Mouse (Mus musculus): Measurements from ENCODE around the gene Ppp1r13b. TPM values are rescaled to one million over a fixed set of nuclear protein-coding genes. Genes with fewer than 3 reads are reported as not detected.

Ppp1r13b gene
- polyA plus RNA-seq, 1 experiment from 2014 or later: 3.6 TPM

DNA sequence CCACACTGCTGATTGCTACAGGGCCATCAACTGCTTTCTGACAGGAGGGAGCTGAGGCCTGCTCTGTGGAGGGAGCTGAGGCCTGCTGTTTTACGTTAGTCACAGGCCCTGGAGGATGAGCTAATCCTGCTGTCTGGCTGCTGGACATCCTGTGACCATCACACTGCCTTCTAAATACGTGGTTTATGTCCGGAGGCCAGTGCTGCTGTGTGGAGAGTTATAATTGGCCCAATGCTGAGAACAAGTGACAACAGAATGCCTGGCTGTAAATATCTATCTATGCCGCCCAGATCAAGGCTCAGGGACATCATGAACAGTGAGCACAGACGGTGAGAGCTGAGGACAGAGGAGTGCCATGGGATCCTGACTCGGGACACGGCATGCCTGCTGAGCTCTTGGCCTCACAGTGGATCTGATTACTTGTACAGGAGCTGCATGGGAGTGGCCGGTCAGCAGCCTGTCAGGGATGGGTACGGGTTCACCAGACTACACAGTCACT, 59.6 kb downstream of the Ppp1r13b start:
- 77% methylated on average over 9 of the region's 9 CpGs for WGBS (ENCODE audit: insufficient replicate concordance)
- ATAC-seq (ENCODE audit: insufficient read depth): no peak
- no peak overlapping the region for H3K9ac ChIP-seq

DNA sequence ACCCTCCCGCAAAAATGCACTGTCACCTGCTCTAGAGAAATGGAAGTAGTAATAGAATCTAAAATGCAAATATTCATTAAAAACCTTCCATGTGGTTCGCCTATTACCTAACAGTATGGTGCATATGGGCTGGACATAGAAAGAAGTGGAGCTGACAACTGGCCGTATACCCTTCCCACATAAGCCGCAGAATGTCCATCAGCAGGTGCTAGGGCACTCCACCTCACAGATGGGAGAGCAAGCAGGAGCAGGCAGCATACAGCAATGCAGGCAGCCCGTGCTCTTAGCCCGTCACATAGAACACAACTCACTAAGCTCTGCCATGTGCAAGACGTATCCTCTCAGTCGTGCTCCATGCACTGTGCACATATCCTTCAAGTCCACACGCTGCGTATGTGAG, 61.1 kb downstream of the Ppp1r13b start:
- Histone ChIP-seq H3K9me3 (replicated peaks) (no peaks in the 10 kb centered on the region), H3K36me3 (replicated peaks) (no peaks in the 10 kb centered on the region), H3K9ac (no peak overlapping the region), H3K27me3 (no peaks in the 10 kb centered on the region), H3K27ac (replicated peaks) (no peak overlapping the region), H3K4me3 (replicated peaks) (no peak overlapping the region), H3K4me1 (replicated peaks) (peaks cover 18% of the 10 kb centered on the region), H3K4me2 (no peak overlapping the region)
- ATAC-seq (ENCODE audit: insufficient read depth): no peak
- WGBS (ENCODE audit: insufficient replicate concordance): 79% methylated on average over 10 of the region's 10 CpGs

More for the DNA sequence above, 59.6 kb downstream of the Ppp1r13b start:
- Histone ChIP-seq H3K36me3 (replicated peaks) (no peaks in the 10 kb centered on the region), H3K4me2 (no peak overlapping the region), H3K27ac (replicated peaks) (no peak overlapping the region), H3K4me1 (replicated peaks) (peaks cover 7% of the 10 kb centered on the region), H3K9me3 (replicated peaks) (no peaks in the 10 kb centered on the region), H3K27me3 (no peaks in the 10 kb centered on the region), H3K4me3 (replicated peaks) (no peak overlapping the region)

DNA sequence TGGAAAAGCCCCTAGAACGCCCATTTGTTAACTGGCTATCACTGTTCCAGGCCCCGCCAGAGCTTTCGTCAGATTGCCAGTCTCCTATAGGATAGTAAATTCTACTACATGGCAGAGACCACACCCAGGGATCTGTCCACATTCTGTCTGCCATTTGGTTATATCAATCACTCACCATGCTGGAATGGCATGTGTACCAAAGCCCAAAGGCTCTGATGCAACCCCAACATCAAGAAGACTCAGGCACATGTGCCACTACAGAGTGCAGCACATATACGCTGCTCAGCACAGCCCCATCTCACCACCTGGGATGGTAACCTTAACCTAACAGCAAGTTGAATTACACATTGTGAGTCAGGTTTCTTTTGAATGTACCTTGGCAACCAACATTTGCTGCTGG, 62.0 kb downstream of the Ppp1r13b start:
- no peak overlapping the region for H3K4me3 ChIP-seq (replicated peaks)
- no peaks in the 10 kb centered on the region; the same call in 1 of the 2 replicates for H3K36me3 ChIP-seq (replicated peaks)
- WGBS (ENCODE audit: insufficient replicate concordance): 75% methylated on average over 4 of the region's 4 CpGs
- H3K9me3 ChIP-seq (replicated peaks): no peaks in the 10 kb centered on the region
- no peak overlapping the region for H3K27ac ChIP-seq (replicated peaks)
- H3K27me3 ChIP-seq: no peaks in the 10 kb centered on the region
- H3K9ac ChIP-seq: no peak overlapping the region
- H3K4me2 ChIP-seq: no peak overlapping the region
- H3K4me1 ChIP-seq (replicated peaks): peaks cover 18% of the 10 kb centered on the region
- ATAC-seq (ENCODE audit: insufficient read depth): no peak

DNA sequence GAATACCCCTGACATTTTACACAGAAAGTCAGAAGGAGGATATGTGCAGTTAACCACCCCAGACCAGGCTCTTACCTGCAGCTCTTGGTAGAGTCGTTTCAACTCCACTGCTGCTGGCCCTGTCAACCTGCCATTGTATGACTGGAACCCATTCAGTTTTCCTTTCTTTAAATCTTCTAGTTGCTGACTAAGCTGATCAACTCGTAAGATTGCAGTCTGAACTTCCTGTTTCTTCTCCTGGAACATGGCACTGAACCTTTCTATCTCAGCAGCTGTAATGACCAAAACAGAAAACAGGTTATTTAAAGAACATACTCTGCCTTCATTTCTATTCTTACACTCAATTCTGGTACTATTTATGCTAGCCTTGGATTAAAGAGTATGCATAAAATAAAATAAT, 64.4 kb downstream of the Ppp1r13b start:
- no peak for ATAC-seq (ENCODE audit: insufficient read depth)
- H3K9me3 ChIP-seq (replicated peaks): no peaks in the 10 kb centered on the region
- no peak overlapping the region for H3K9ac ChIP-seq
- H3K36me3 ChIP-seq (replicated peaks): peaks cover 12% of the 10 kb centered on the region
- H3K4me1 ChIP-seq (replicated peaks): peaks cover 18% of the 10 kb centered on the region
- no peak overlapping the region for H3K4me3 ChIP-seq (replicated peaks)
- no peaks in the 10 kb centered on the region for H3K27me3 ChIP-seq
- 19% methylated on average over 2 of the region's 2 CpGs for WGBS (ENCODE audit: insufficient replicate concordance)
- no peak overlapping the region for H3K4me2 ChIP-seq
- H3K27ac ChIP-seq (replicated peaks): no peak overlapping the region; the same call in 1 of the 2 replicates

DNA sequence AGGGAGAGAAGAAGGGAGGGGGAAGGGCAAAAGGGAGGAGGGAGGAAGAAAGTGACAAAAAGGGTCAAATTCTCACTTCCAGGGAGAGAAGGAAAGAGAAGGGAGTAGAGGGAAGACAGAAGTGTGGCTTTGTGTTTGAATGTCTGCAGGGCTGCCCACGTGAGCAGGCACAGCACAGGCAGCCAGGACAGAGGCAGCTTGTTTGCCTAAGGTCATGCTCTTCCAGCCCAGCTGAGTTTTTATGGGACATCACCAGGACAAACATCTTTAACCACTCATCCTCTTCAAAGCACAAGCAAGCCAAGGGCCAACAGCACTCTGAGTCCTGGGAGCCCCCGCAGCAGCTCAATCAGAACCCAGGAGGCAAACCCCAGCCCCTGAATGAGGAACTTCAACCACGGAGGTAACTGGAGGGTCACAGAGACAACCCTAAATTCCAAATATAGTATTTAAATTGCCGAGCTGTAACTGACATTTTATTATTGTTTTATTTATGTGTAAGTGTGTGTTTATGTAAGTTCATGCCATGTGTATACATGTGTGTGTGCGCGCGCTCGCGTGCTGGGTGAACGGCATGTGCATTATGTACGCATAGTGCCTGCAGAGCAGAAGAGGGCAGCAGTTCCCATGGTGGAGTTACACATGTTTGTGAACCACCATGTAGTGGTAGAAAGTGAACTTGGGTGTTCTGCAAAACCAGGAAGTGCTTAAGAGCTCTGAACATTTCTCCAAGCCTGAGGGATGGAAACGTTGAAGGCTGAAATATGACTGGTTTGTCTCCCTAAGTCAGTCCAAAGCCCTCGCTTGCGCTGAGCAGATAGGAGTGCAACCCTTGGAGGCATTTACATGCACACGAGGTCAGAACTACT, 65.1 kb downstream of the Ppp1r13b start:
- Histone ChIP-seq H3K4me2 (no peak overlapping the region), H3K4me1 (replicated peaks) (peaks cover 18% of the 10 kb centered on the region), H3K36me3 (replicated peaks) (peaks cover 14% of the 10 kb centered on the region), H3K9me3 (replicated peaks) (no peaks in the 10 kb centered on the region), H3K4me3 (replicated peaks) (no peak overlapping the region), H3K27ac (replicated peaks) (peak overlapping the region; percentile 19), H3K27me3 (no peaks in the 10 kb centered on the region), H3K9ac (no peak overlapping the region)
- no peak for ATAC-seq (ENCODE audit: insufficient read depth)
- WGBS (ENCODE audit: insufficient replicate concordance): 71% methylated on average over 15 of the region's 15 CpGs

DNA sequence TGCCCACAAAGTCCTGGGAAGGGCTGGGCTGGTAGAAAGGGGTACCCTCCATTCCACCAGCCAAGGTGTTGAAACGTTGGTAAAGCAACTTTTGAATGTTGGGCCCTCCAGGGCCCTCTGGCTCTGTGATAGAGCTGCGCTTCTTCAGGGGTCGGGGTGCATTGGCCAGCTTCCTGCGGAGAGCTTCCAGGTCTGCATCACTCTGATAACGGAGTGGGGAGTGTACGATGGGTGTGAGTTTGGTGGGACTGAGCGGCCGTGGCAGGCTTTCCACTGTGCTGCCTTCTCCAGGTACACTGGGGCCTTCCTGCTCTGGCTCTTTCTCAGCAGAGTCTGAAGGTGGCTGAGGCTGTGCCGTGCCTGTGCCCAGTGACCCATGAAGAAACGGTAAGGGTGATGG, 74.5 kb downstream of the Ppp1r13b start:
- H3K9ac ChIP-seq: peak overlapping the region; percentile 47
- peaks cover 78% of the 10 kb centered on the region for H3K36me3 ChIP-seq (replicated peaks)
- WGBS (ENCODE audit: insufficient replicate concordance): 39% methylated on average over 10 of the region's 10 CpGs
- peak overlapping the region; percentile 77 for H3K27ac ChIP-seq (replicated peaks)
- no peaks in the 10 kb centered on the region for H3K27me3 ChIP-seq
- H3K9me3 ChIP-seq (replicated peaks): no peaks in the 10 kb centered on the region
- H3K4me3 ChIP-seq (replicated peaks): peak overlapping the region; percentile 37
- peak overlapping the region; percentile 60 for H3K4me2 ChIP-seq
- H3K4me1 ChIP-seq (replicated peaks): peaks cover 57% of the 10 kb centered on the region
- peak; percentile 91 for ATAC-seq (ENCODE audit: insufficient read depth)

DNA sequence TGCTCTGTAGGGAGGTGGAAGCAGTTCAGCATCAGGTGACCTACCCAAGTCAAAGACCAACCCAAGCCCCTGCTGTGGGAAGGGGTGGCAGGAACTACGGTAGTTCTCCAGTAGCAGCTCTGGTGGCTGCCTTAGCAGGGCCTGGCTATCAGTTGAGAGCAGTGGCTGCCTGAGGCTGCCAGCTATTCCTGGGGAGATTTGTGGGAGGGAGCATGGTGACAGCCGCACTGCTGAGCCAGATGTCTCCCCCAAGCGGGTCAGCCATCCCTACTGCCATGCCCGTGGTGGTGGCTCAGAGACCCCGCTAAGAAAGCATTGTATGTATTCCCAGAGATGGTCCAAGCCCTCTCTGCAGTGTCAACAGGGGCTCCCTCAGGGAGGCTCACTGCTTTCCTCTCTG, 75.3 kb downstream of the Ppp1r13b start:
- ATAC-seq (ENCODE audit: insufficient read depth): no peak
- Histone ChIP-seq H3K9ac (0 out of 2 replicates have a peak overlapping the region, but pooled peaks have one; percentile 16), H3K4me3 (replicated peaks) (no peak overlapping the region), H3K4me1 (replicated peaks) (peaks cover 57% of the 10 kb centered on the region), H3K36me3 (replicated peaks) (peaks cover 82% of the 10 kb centered on the region), H3K9me3 (replicated peaks) (no peaks in the 10 kb centered on the region), H3K4me2 (no peak overlapping the region), H3K27ac (replicated peaks) (peak overlapping the region; percentile 77), H3K27me3 (no peaks in the 10 kb centered on the region)
- WGBS (ENCODE audit: insufficient replicate concordance): 51% methylated on average over 5 of the region's 5 CpGs

DNA sequence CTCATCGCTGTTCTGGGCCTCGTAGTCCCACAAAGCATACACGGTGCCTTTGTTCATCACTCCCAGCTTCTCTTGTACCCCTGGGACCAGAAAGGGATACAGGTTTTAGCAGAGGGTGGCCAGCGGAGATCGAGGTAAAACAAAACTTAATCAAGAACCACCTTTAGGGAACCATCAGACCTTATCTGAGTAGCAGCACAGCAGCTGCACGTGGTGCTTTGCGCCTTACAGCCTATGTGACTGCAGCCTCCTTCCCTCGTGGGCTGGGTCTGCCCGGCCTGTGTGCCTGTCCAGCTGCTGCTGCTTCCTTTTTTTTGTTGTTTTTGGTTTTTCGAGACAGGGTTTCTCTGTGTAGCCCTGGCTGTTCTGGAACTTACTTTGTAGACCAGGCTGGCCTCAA, 77.5 kb downstream of the Ppp1r13b start:
- peak; percentile 41 for ATAC-seq (ENCODE audit: insufficient read depth)
- no peak overlapping the region for H3K9ac ChIP-seq
- WGBS (ENCODE audit: insufficient replicate concordance): 39% methylated on average over 10 of the region's 10 CpGs
- H3K9me3 ChIP-seq (replicated peaks): no peaks in the 10 kb centered on the region
- peaks cover 83% of the 10 kb centered on the region for H3K36me3 ChIP-seq (replicated peaks)
- H3K27me3 ChIP-seq: no peaks in the 10 kb centered on the region
- 0 out of 2 replicates have a peak overlapping the region, but pooled peaks have one; percentile 9 for H3K27ac ChIP-seq (replicated peaks)
- H3K4me3 ChIP-seq (replicated peaks): no peak overlapping the region
- peaks cover 53% of the 10 kb centered on the region for H3K4me1 ChIP-seq (replicated peaks)
- no peak overlapping the region for H3K4me2 ChIP-seq

DNA sequence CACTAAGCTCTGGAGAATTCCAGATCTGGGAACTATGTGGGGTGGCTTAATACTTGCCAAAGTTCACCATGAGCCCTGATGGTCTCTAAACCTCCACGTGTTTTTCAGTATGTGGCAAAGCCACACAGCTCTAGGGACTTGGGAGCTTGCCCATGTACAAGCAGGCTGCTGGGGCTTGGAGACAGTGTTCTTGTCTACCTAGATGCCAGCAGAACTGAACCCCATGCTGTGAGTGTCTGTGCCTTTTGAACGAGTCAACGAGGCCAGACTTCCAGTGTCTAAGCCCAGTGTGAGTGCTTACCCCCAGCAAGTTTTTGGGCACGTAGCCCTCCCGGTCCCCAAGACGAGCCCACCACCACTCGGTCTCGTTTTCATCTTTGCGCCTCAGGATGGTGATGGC, 78.0 kb downstream of the Ppp1r13b start:
- 83% methylated on average over 9 of the region's 9 CpGs for WGBS (ENCODE audit: insufficient replicate concordance)
- 0 out of 2 replicates have a peak overlapping the region, but pooled peaks have one; percentile 9 for H3K27ac ChIP-seq (replicated peaks)

DNA sequence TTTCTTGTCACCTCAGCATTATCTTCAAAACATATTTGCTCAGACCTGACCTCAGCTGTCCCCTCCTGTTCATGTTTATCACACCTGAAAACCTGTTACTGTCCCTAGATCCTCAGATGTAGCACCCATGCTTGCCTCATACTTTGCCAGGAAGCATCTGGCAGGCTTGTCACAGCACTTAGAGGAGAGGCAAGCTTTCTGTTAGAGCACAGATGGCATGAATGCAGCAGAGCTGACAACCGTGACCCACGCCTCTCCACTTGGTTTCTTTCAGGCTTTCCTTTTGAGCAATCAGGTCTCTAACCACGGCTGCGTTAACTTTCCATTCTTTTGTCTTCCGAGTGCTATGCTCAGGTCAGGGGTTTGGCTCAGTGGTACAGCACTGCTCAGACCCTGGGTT, 78.5 kb downstream of the Ppp1r13b start:
- Histone ChIP-seq H3K27ac (replicated peaks) (0 out of 2 replicates have a peak overlapping the region, but pooled peaks have one; percentile 29), H3K9ac (no peak overlapping the region), H3K4me2 (no peak overlapping the region), H3K36me3 (replicated peaks) (peaks cover 83% of the 10 kb centered on the region), H3K9me3 (replicated peaks) (no peaks in the 10 kb centered on the region), H3K4me1 (replicated peaks) (peaks cover 52% of the 10 kb centered on the region), H3K4me3 (replicated peaks) (no peak overlapping the region), H3K27me3 (no peaks in the 10 kb centered on the region)
- no peak for ATAC-seq (ENCODE audit: insufficient read depth)
- 84% methylated on average over 5 of the region's 5 CpGs for WGBS (ENCODE audit: insufficient replicate concordance)

More for the DNA sequence above, 78.0 kb downstream of the Ppp1r13b start:
- H3K27me3 ChIP-seq: no peaks in the 10 kb centered on the region
- peaks cover 53% of the 10 kb centered on the region for H3K4me1 ChIP-seq (replicated peaks)
- no peak overlapping the region for H3K9ac ChIP-seq
- no peak overlapping the region for H3K4me2 ChIP-seq
- H3K36me3 ChIP-seq (replicated peaks): peaks cover 83% of the 10 kb centered on the region
- H3K4me3 ChIP-seq (replicated peaks): no peak overlapping the region
- ATAC-seq (ENCODE audit: insufficient read depth): no peak
- H3K9me3 ChIP-seq (replicated peaks): no peaks in the 10 kb centered on the region

DNA sequence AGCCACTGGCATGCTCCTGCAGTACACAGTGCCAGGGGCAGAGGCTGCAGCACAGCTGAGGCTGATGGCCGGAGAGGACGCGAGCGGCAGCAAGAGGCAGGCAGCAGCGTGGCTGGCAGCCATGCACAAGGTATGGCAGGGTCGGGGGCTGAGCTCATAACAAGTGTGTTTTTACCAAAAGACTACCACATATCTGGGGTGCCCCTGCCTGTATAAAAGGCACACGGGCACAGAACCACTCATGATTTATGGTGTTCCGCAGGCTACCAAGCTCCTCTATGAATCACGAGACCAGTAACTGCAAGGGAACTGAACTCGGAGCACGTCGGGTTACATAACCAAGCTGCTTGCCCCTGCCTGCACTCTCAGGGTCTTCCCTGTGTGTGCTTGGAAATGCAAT, 80.4 kb downstream of the Ppp1r13b start:
- H3K4me3 ChIP-seq (replicated peaks): no peak overlapping the region
- no peak overlapping the region for H3K4me2 ChIP-seq
- H3K9ac ChIP-seq: no peak overlapping the region
- ATAC-seq (ENCODE audit: insufficient read depth): no peak
- H3K9me3 ChIP-seq (replicated peaks): no peaks in the 10 kb centered on the region
- no peaks in the 10 kb centered on the region for H3K27me3 ChIP-seq
- peaks cover 38% of the 10 kb centered on the region for H3K4me1 ChIP-seq (replicated peaks)
- 84% methylated on average over 12 of the region's 12 CpGs for WGBS (ENCODE audit: insufficient replicate concordance)
- peaks cover 90% of the 10 kb centered on the region for H3K36me3 ChIP-seq (replicated peaks)
- no peak overlapping the region for H3K27ac ChIP-seq (replicated peaks)
